Mouse (Mus musculus) frontal cortex, adult 2 months (tissue): ENCODE data around the gene Abcf3. TPM values are rescaled to one million over a fixed set of nuclear protein-coding genes. Genes with fewer than 3 reads are reported as not detected.
A peak's percentile ranks its signal among the peaks of the same experiment; 100 is the strongest.

Source experiments
- DNase-seq, 2 experiments: peaks; one replicate each; pipeline ENCODE4 v3.0.0; 2022; ENCODE audit warnings: low spot score in 1 of 2; ENCODE audit errors: extremely low spot score in 1 of 2
- polyA plus RNA-seq: library from polyadenylated mRNA; depleted of rRNA; stranded (reverse); fragments of >200 nt; gene quantifications from 2 replicates; pipeline ENCODE4 v1.2.3, GENCODE M21; 2012; rRNA removed

Gene Abcf3
- 72.5 and 86.0 TPM in 2 replicates for polyA plus RNA-seq

GRCm38 (mm10) chr16:20548096-20548948 is at the start of gene Abcf3:
Gene Abcf3, plus strand, starts transcription at chr16:20548577.
- peak; percentile 98 to 99 for DNase-seq

- DNase-seq: peak; percentile 92 to 96
Observed at GRCm38 (mm10) chr16:20498677-20499475, 49.5 kb upstream of the Abcf3 start, which contains the start of gene Eif2b5. Gene Eif2b5, plus strand, starts transcription at chr16:20498817.

- peak in 1 of 2 experiments; percentile 45 for DNase-seq
Observed at GRCm38 (mm10) chr16:20506000-20506399, 42.4 kb upstream of the Abcf3 start.

GRCm38 (mm10) chr16:20509349-20509748 is 39.0 kb upstream of the Abcf3 start:
- peak in 1 of 2 experiments; percentile 28 for DNase-seq

GRCm38 (mm10) chr16:20511277-20511847 is 37.0 kb upstream of the Abcf3 start:
- no peak for DNase-seq

GRCm38 (mm10) chr16:20516032-20516431 is 32.3 kb upstream of the Abcf3 start:
- no peak for DNase-seq

- peak; percentile 66 to 85 for DNase-seq
Observed at GRCm38 (mm10) chr16:20516726-20517201, 31.6 kb upstream of the Abcf3 start, which contains the start of gene Dvl3. Gene Dvl3, plus strand, starts transcription at chr16:20516982.

- no peak for DNase-seq
Observed at GRCm38 (mm10) chr16:20517216-20517615, 31.2 kb upstream of the Abcf3 start.

GRCm38 (mm10) chr16:20517701-20518374 is 30.5 kb upstream of the Abcf3 start:
- no peak for DNase-seq

GRCm38 (mm10) chr16:20523886-20524285 is 24.5 kb upstream of the Abcf3 start:
- no peak for DNase-seq

- DNase-seq: no peak
Observed at GRCm38 (mm10) chr16:20528779-20529178, 19.6 kb upstream of the Abcf3 start.

- DNase-seq: no peak
Observed at GRCm38 (mm10) chr16:20529375-20529774, 19.0 kb upstream of the Abcf3 start.

GRCm38 (mm10) chr16:20530941-20531340 is 17.4 kb upstream of the Abcf3 start:
- no peak for DNase-seq

GRCm38 (mm10) chr16:20534617-20535295 is 13.6 kb upstream of the Abcf3 start:
- DNase-seq: no peak

GRCm38 (mm10) chr16:20535296-20536080 is 12.9 kb upstream of the Abcf3 start, which contains the start of gene Ap2m1:
Gene Ap2m1, plus strand, starts transcription at chr16:20535478.
- DNase-seq: peak; percentile 97 to 99

- no peak for DNase-seq
Observed at GRCm38 (mm10) chr16:20536081-20536665, 12.2 kb upstream of the Abcf3 start.

GRCm38 (mm10) chr16:20537071-20537471 is 11.3 kb upstream of the Abcf3 start:
- peak in 1 of 2 experiments; percentile 33 for DNase-seq

- DNase-seq: no peak
Observed at GRCm38 (mm10) chr16:20537601-20538320, 10.6 kb upstream of the Abcf3 start.
